Mouse (Mus musculus) heart, postnatal 0 days (tissue): Measurements from ENCODE around the gene Jmjd6. TPM values are rescaled to one million over a fixed set of nuclear protein-coding genes. Genes with fewer than 3 reads are reported as not detected.
"Not testable (repeated sequence)": the region's sequence is repeated elsewhere in the genome, so short reads cannot be mapped to it uniquely, and the experiment has no call there.

Source experiments
- ATAC-seq: fragments of 200-750 bp; cut with Nextera tagmentation; 2 replicates; pipeline ENCODE4 v1.8.0; 2017; ENCODE audit warnings: low read depth, moderate number of reproducible peaks, moderate library complexity; ENCODE audit not compliant: insufficient read depth
- DNase-seq: peaks from one replicate; pipeline ENCODE4 v3.0.0-alpha.2; 2016; ENCODE audit warnings: low spot score
- H3K27ac ChIP-seq: fragments of 300-500 bp; sonication (generic); 2 replicates; pipeline ENCODE4 v1.5.1; 2014; ENCODE audit warnings: low read depth, mild to moderate bottlenecking
- H3K27me3 ChIP-seq: fragments of 300-500 bp; sonication (generic); 2 replicates; pipeline ENCODE4 v1.6.1; 2014; ENCODE audit warnings: low read length, mixed read lengths; ENCODE audit not compliant: control insufficient read depth, insufficient read depth
- H3K36me3 ChIP-seq: fragments of 300-500 bp; sonication (generic); replicated peaks from 2 replicates; pipeline ENCODE4 v1.6.1; 2014; ENCODE audit warnings: low read length, mixed read lengths; ENCODE audit not compliant: control insufficient read depth, insufficient read depth
- H3K4me1 ChIP-seq: fragments of 300-500 bp; sonication (generic); 2 replicates; pipeline ENCODE4 v1.6.1; 2014; ENCODE audit warnings: antibody characterized with exemption; ENCODE audit not compliant: control insufficient read depth, insufficient read depth
- H3K4me2 ChIP-seq: fragments of 300-500 bp; sonication (generic); 2 replicates; pipeline ENCODE4 v1.6.1; 2014; ENCODE audit warnings: low read depth, mild to moderate bottlenecking, low read length, moderate library complexity
- H3K4me3 ChIP-seq: fragments of 300-500 bp; sonication (generic); 2 replicates; pipeline ENCODE4 v1.5.1; 2014; ENCODE audit warnings: low read depth, low read length
- H3K9ac ChIP-seq: fragments of 300-500 bp; sonication (generic); replicated peaks from 2 replicates; pipeline ENCODE4 v1.6.1; 2014; ENCODE audit warnings: low read depth, low read length, mixed read lengths
- H3K9me3 ChIP-seq: fragments of 300-500 bp; sonication (generic); replicated peaks from 2 replicates; pipeline ENCODE4 v1.6.1; 2016; ENCODE audit warnings: low read length; ENCODE audit not compliant: control insufficient read depth
- CTCF ChIP-seq: IDR thresholded peaks from 2 replicates; pipeline ENCODE4 v1.5.1; 2016; ENCODE audit warnings: antibody characterized with exemption, control low read depth, low read depth
- EP300 ChIP-seq: IDR thresholded peaks from 2 replicates; pipeline ENCODE4 v1.6.1; 2016; ENCODE audit warnings: antibody characterized with exemption, low read depth
- WGBS: fragments of 180-500 bp; shearing (Covaris S2); extraction: QIAGEN DNeasy Blood & Tissue Kit; methylation state at CpG from one replicate; pipeline ENCODE4 v1.1.7; 2014; 5-methylcytosine and 5-hydroxymethylcytosine counted together
- polyA plus RNA-seq: library from polyadenylated mRNA; unstranded; fragments of >200 nt; fragmentation: Nextera tagmentation; extraction: Ambion mirVana; gene quantifications from 2 replicates; pipeline ENCODE4 v1.2.1, GENCODE M21; 2015
- total RNA-seq: library from RNA; depleted of rRNA; stranded (reverse); fragments of >200 nt; gene quantifications from 2 replicates; pipeline ENCODE4 v1.2.3, GENCODE M21; 2014; ENCODE audit warnings: low replicate concordance

The Jmjd6 gene
- total and polyA plus RNA-seq, 2 experiments from 2014 or later: 24.8 to 43.1 TPM

DNA sequence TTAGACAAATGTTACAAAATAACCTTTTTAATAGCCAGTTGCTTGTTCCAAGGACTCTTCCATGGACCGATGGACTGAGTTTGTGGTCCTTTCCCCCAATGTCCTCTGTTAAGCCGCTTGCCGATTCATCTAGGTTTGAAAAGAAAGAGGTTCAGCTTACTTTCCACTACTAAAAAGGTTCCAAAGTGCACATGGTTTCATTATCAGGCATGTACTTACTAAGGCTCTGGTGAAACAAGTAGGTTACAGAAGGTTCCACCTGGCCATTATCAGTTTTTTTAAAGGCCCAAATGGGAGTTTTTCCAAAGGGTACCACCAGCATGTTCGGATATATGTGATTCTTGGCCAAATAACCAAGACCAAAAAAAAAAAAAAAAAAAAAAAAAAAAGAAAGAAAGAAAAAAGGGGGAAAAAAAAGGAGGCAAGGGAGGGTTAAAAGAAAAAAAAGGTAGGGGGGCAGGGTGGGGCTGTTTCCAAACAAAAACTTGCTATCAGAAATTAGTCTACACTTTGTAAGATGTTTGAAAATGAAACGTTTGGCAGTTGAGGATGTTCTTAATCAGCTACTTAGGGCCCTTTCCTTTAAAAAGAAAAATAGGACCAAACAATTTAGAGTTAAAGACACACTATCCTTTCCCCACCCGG is 7.7 kb upstream of the Jmjd6 start:
- peak overlapping the region; percentile 83 for H3K4me2 ChIP-seq
- no peaks in the 10 kb centered on the region for H3K9me3 ChIP-seq
- H3K36me3 ChIP-seq: peaks cover 51% of the 10 kb centered on the region
- peak overlapping the region; percentile 99 for H3K9ac ChIP-seq
- H3K4me1 ChIP-seq: peaks cover 12% of the 10 kb centered on the region; the same call in 1 of the 2 replicates
- 20% methylated on average over 6 of the region's 6 CpGs for WGBS
- no peak for DNase-seq
- no peaks in the 10 kb centered on the region for H3K27me3 ChIP-seq
- no peak for ATAC-seq
- peak overlapping the region; percentile 99; the same call in 1 of the 2 replicates for H3K27ac ChIP-seq
- H3K4me3 ChIP-seq: peak overlapping the region; percentile 95
- TF ChIP-seq CTCF (no peak), EP300 (no peak)

GRCm38 (mm10) chr11:116850085-116850484 is 6.8 kb upstream of the Jmjd6 start:
- no peaks in the 10 kb centered on the region for H3K27me3 ChIP-seq
- 24% methylated on average over 4 of the region's 4 CpGs for WGBS
- TF ChIP-seq EP300 (no peak), CTCF (no peak)

DNA sequence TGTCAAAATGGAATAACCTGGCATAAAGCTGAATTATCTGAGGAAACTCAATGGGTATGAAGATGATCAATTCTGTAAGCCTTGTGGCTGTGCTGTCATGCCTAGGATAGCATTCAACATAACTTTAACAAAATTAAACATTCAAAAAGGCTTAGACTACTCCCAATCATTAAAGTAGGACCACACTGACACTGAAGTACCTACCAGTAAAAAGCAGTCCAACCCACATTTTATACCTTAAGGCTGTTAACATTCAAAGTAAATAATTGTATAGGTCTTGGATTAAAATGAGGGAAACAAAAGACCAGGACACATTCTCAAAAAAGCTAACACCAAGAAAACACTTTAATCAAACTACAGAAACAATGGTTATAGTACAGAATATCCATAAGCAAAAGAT is 6.3 kb upstream of the Jmjd6 start:
- Histone ChIP-seq H3K9me3 (no peaks in the 10 kb centered on the region), H3K4me2 (no peak overlapping the region), H3K4me1 (peaks cover 8% of the 10 kb centered on the region; the same call in 1 of the 2 replicates), H3K36me3 (peaks cover 50% of the 10 kb centered on the region), H3K27ac (no peak overlapping the region), H3K27me3 (no peaks in the 10 kb centered on the region), H3K9ac (no peak overlapping the region), H3K4me3 (no peak overlapping the region)
- no peak for ATAC-seq
- TF ChIP-seq EP300: no peak
- TF ChIP-seq CTCF: no peak
- no peak for DNase-seq

More at GRCm38 (mm10) chr11:116850085-116850484, 6.8 kb upstream of the Jmjd6 start:
- peak overlapping the region; percentile 50 for H3K9ac ChIP-seq
- no peaks in the 10 kb centered on the region for H3K9me3 ChIP-seq
- H3K4me1 ChIP-seq: peaks cover 12% of the 10 kb centered on the region; the same call in 1 of the 2 replicates
- no peak for DNase-seq
- no peak for ATAC-seq
- peak overlapping the region; percentile 83 for H3K4me2 ChIP-seq
- H3K4me3 ChIP-seq: 0 out of 2 replicates have a peak overlapping the region, but pooled peaks have one; percentile 95
- no peak overlapping the region for H3K27ac ChIP-seq
- H3K36me3 ChIP-seq: peaks cover 50% of the 10 kb centered on the region

DNA sequence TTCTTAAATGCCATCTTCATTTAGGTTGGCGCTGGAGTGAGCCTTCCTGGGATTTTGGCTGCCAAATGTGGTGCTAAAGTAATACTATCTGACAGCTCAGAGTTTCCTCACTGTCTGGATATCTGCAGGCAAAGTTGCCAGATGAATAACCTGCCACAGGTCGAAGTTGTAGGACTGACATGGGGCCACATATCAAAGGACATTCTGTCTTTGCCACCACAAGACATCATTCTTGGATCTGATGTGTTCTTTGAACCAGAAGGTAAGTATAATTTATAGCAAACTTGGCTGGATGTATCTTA is 5.6 kb upstream of the Jmjd6 start:
- not testable (repeated sequence) for DNase-seq, H3K27ac ChIP-seq, H3K4me2 ChIP-seq, H3K9ac ChIP-seq, H3K4me3 ChIP-seq, H3K27me3 ChIP-seq, ATAC-seq, H3K4me1 ChIP-seq, H3K9me3 ChIP-seq
- whole genome bisulfite sequencing: 59% methylated on average over 2 of the region's 2 CpGs
- H3K36me3 ChIP-seq: peaks cover 50% of the 10 kb centered on the region

GRCm38 (mm10) chr11:116848086-116848876 is 5.0 kb upstream of the Jmjd6 start:
- 0 out of 2 replicates have a peak overlapping the region, but pooled peaks have one; percentile 3 for H3K27ac ChIP-seq
- DNase-seq (no peak), ATAC-seq (no peak)
- H3K9me3 ChIP-seq: no peaks in the 10 kb centered on the region
- WGBS: 79% methylated on average over 5 of the region's 5 CpGs
- H3K4me3 ChIP-seq: no peak overlapping the region
- peaks cover 50% of the 10 kb centered on the region for H3K36me3 ChIP-seq
- H3K4me2 ChIP-seq: no peak overlapping the region
- TF ChIP-seq EP300: no peak
- no peak for TF ChIP-seq CTCF
- H3K4me1 ChIP-seq: peaks cover 9% of the 10 kb centered on the region
- no peaks in the 10 kb centered on the region for H3K27me3 ChIP-seq
- H3K9ac ChIP-seq: no peak overlapping the region
